Mouse (Mus musculus) spleen, adult 2 months (tissue): ENCODE measurements around the gene Ak5. TPM values are rescaled to one million over a fixed set of nuclear protein-coding genes. Genes with fewer than 3 reads are reported as not detected.

Source experiments
- DNase-seq, 2 experiments: peaks; one replicate each; pipeline versions ENCODE4 v3.0.0 to v3.0.0-alpha.2; 2012 to 2021; ENCODE audit warnings: low spot score in 2 of 2, low read depth in 1 of 2
- H3K27ac ChIP-seq: fragments of 200-500 bp; 2 replicates; pipeline ENCODE4 v1.5.1; 2012; ENCODE audit warnings: low read length, inconsistent platforms; ENCODE audit not compliant: insufficient read depth
- H3K27me3 ChIP-seq: fragments of 200-500 bp; 2 replicates; pipeline ENCODE4 v1.6.1; 2012; ENCODE audit warnings: mild to moderate bottlenecking, moderate library complexity, low read length, inconsistent platforms; ENCODE audit not compliant: control insufficient read depth, insufficient read depth
- H3K36me3 ChIP-seq: fragments of 200-500 bp; 2 replicates; pipeline ENCODE4 v1.6.1; 2012; ENCODE audit warnings: mild to moderate bottlenecking, low read length, inconsistent platforms; ENCODE audit not compliant: control insufficient read depth, insufficient read depth
- H3K4me1 ChIP-seq: fragments of 200-500 bp; 2 replicates; pipeline ENCODE4 v1.6.1; 2011; ENCODE audit warnings: inconsistent platforms; ENCODE audit not compliant: control insufficient read depth, insufficient read depth, insufficient read length
- H3K4me3 ChIP-seq: fragments of 200-500 bp; 2 replicates; pipeline ENCODE4 v1.5.1; 2011; ENCODE audit warnings: mild to moderate bottlenecking, inconsistent platforms; ENCODE audit not compliant: insufficient read depth, insufficient read length; ENCODE audit errors: extremely low read depth
- CTCF ChIP-seq: fragments of 200-500 bp; IDR thresholded peaks from 2 replicates; pipeline ENCODE4 v1.5.1; 2011; ENCODE audit warnings: mild to moderate bottlenecking, inconsistent platforms; ENCODE audit not compliant: insufficient read depth, insufficient read length, insufficient replicate concordance; ENCODE audit errors: extremely low read depth
- POLR2A ChIP-seq: fragments of 200-500 bp; IDR thresholded peaks from 2 replicates; pipeline ENCODE4 v1.6.1; 2011; ENCODE audit warnings: low read depth, low read length, inconsistent platforms
- WGBS: fragments of 180-500 bp; shearing (Covaris S2); methylation state at CpG from one replicate; pipeline ENCODE4 v1.1.7; 2018; 5-methylcytosine and 5-hydroxymethylcytosine counted together
- polyA plus RNA-seq: library from polyadenylated mRNA; depleted of rRNA; stranded (reverse); fragments of >200 nt; gene quantifications from 2 replicates; pipeline ENCODE4 v1.2.3, GENCODE M21; 2012

The Ak5 gene
- polyA plus RNA-seq, 1 experiment = 0.02 TPM

DNA sequence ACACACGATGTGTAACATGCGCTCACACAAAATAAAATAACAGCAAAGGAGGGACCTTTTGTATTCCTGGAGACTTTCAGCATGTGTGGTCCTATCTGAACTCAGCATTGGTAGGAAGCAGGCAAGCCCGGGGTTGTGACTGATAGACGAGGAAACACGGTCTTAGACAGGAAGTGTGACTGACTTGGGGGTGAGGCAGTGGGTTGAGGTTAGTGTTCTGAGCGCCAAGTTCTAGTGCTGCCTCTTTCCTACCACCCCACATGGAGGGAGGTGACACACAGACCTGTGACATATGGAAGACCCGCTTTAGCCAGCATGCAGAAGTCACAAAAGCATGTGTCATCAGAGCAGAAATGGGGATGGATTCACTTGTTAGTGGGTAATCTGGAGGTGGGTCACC, 158.9 kb downstream of the Ak5 start:
- Histone ChIP-seq H3K27ac (no peak overlapping the region), H3K4me3 (no peak overlapping the region), H3K27me3 (no peaks in the 10 kb centered on the region), H3K36me3 (no peaks in the 10 kb centered on the region), H3K4me1 (no peaks in the 10 kb centered on the region)
- no peak for DNase-seq
- 32% methylated on average over 7 of the region's 7 CpGs for WGBS
- no peak for TF ChIP-seq CTCF
- no peak for TF ChIP-seq POLR2A

DNA sequence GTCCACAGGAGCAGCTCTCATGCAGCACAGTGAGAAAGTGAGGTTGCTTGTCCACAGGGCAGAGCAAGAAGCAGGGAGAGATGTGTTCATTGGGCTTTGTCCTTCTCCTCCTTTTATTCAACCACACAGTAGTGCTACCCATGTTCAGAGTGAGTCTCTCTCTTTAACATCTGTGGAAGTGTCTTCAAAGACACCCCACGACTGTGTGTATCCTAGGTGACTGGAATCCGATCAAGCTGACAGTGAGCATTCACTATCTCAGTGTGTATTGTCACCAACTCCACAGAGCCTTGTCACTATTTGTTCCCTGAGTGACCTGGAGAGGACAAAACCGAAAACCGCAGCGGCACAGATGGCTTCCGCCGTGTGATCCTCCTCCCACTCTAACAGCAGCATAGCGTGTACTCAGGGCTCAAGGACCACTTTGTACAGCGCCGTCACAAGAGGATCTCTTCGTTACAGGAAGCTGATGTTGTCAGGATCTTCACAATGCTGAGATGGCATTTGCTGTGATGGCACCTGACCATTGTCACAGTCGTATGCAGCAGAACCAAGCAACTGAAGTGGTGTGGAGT, 159.7 kb downstream of the Ak5 start:
- WGBS = 86% methylated on average over 12 of the region's 12 CpGs
- H3K27ac ChIP-seq = no peak overlapping the region
- no peak for DNase-seq
- H3K36me3 ChIP-seq = no peaks in the 10 kb centered on the region
- no peaks in the 10 kb centered on the region for H3K4me1 ChIP-seq
- H3K4me3 ChIP-seq = no peak overlapping the region
- H3K27me3 ChIP-seq = no peaks in the 10 kb centered on the region
- no peak for TF ChIP-seq POLR2A
- TF ChIP-seq CTCF = no peak

DNA sequence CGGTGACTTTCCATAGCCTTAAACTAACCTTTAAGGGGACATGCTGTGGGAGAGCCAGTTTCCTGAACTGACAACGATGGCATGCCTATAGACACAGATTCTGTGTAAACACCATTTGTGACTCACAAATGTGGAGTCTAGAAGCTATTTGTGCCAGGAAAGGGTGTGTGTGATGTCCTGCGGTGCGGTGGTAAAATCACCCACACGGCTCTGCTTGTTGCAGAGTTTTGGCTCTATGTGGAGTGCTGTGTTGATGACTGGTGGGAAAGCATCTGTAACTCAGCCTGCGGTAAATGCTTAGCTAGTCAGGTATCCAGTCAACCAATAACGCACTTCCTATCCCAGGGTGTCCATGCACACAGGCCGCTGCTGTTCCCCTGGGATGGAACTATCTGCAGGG, 160.3 kb downstream of the Ak5 start:
- no peak for DNase-seq
- Histone ChIP-seq H3K27ac (no peak overlapping the region), H3K4me3 (no peak overlapping the region), H3K27me3 (no peaks in the 10 kb centered on the region), H3K4me1 (no peaks in the 10 kb centered on the region), H3K36me3 (no peaks in the 10 kb centered on the region)
- TF ChIP-seq POLR2A = no peak
- WGBS = 90% methylated on average over 8 of the region's 8 CpGs

DNA sequence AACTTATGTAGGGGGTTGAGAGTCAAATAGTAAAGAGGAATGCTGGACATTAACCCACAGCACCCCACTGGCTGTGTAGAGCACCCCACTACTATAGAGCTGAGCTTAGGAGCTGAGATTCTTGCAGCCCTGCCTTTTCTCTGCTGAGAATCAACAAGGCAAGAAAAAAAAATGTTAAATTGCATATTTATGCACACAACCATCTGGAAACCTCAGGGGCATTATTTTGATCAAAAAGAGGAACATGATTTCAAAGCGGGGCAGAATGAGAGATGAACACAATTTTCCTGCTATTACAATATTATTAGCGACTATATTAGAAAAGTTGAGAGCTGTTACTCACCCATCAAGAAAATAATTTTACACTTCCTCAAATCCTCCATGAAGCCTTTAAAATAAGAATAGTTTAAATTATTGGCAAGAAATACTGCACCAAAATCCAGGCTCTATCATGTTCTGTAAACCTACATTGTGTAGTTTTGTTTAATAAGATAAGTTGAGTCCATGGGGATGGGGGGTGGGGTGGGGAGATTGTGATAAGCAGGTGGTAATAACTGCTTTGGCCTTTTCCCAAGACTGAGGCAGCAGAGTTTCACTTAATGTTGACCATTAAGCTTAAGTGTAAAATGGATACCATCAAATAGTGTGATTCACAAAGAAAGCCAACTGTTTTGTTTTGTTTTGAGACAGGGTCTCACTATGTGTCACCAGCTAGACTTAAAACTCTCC, 169.0 kb downstream of the Ak5 start:
- no peaks in the 10 kb centered on the region for H3K27me3 ChIP-seq
- TF ChIP-seq POLR2A (no peak), CTCF (no peak)
- H3K36me3 ChIP-seq = no peaks in the 10 kb centered on the region
- H3K27ac ChIP-seq = no peak overlapping the region
- no peak for DNase-seq
- no peak overlapping the region for H3K4me3 ChIP-seq
- WGBS = 38% methylated on average over 2 of the region's 2 CpGs
- H3K4me1 ChIP-seq = no peaks in the 10 kb centered on the region

DNA sequence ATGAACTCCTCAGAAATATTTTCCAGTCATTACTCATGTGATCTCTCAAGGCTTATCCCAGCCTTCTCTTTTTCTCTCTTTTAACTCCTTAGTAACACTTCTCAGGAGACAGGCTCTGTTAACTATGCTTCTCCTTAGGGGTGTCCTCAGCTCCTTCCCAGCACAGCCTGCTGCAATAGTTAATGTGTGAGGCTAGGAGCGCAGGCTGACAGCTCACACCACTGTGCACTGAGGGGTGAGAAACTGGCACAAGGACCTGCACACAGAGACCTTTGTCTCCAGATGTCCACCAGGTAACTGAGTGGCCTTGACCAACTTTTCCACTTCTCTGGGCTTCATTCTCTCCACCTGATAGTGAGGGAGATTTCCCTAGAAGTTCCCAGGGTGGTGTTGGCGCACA, 170.3 kb downstream of the Ak5 start:
- 97% methylated on average over 2 of the region's 2 CpGs for WGBS
- H3K36me3 ChIP-seq = no peaks in the 10 kb centered on the region
- DNase-seq = no peak

DNA sequence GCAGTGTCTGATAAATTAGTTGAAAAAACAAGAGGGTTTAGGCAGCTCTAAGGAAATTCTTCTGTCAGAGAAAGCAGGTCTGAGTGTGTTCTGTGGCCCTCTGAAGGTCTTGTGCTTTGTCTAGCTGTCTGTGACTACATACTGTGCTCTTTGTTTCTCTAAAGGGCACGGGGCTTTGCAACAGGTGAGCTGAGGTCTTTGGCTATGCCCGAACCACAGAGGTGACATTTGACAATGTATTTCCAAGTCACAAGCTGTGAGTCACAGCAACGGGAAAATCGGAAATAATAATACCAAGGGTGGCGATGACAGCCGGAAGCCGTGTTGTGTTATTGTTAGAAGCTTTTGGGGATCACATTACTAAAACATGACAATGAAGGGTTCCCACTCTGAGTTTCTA, 171.1 kb downstream of the Ak5 start:
- TF ChIP-seq POLR2A (no peak), CTCF (no peak)
- Histone ChIP-seq H3K27ac (no peak overlapping the region), H3K4me1 (no peaks in the 10 kb centered on the region), H3K4me3 (no peak overlapping the region), H3K36me3 (no peaks in the 10 kb centered on the region), H3K27me3 (no peaks in the 10 kb centered on the region)
- WGBS = 90% methylated on average over 7 of the region's 7 CpGs
- no peak for DNase-seq

More for the DNA sequence above, 170.3 kb downstream of the Ak5 start:
- Histone ChIP-seq H3K27ac (no peak overlapping the region), H3K4me1 (no peaks in the 10 kb centered on the region), H3K4me3 (no peak overlapping the region), H3K27me3 (no peaks in the 10 kb centered on the region)
- no peak for TF ChIP-seq POLR2A
- no peak for TF ChIP-seq CTCF

DNA sequence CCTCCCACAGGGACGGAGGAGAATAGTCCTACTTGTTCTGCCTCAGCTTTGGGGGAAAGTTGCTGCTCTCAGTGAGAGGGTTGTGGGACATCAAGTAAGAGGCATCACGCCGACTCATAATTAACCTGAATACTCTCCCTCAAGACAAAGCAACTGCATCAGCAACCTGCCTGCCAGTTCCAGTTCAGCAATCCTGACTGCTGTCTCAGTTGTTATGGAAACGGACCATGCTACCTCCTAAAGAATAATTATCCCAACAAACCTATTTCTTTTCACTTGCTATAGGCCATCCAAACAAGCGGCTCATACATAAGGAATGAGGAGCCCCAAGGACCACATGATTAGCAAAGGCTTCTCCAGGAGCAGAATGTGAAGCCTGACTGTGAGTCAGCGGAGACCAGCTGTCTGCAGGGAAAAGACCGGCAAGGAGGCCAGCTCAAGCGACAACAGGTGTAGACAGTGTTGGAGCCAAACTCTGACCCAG, 172.7 kb downstream of the Ak5 start:
- H3K36me3 ChIP-seq = no peaks in the 10 kb centered on the region
- no peaks in the 10 kb centered on the region for H3K4me1 ChIP-seq
- no peak overlapping the region for H3K27ac ChIP-seq
- 92% methylated on average over 8 of the region's 8 CpGs for WGBS
- TF ChIP-seq CTCF (no peak), POLR2A (no peak)
- H3K27me3 ChIP-seq = no peaks in the 10 kb centered on the region
- H3K4me3 ChIP-seq = no peak overlapping the region
- DNase-seq = no peak
